Mouse (Mus musculus) cortical plate, adult 2 months (tissue): Measurements from ENCODE around the gene Nek4. TPM values are rescaled to one million over a fixed set of nuclear protein-coding genes. Genes with fewer than 3 reads are reported as not detected.

Experiments used
- H3K27ac ChIP-seq: fragments of 200-500 bp; 2 replicates; pipeline ENCODE4 v1.5.1; 2012; ENCODE audit warnings: low read length, control low read depth, inconsistent platforms; ENCODE audit not compliant: insufficient read depth
- H3K4me1 ChIP-seq: fragments of 200-500 bp; 2 replicates; pipeline ENCODE4 v1.6.1; 2011; ENCODE audit warnings: low read length; ENCODE audit not compliant: control insufficient read depth, insufficient read depth
- H3K4me3 ChIP-seq: fragments of 200-500 bp; 2 replicates; pipeline ENCODE4 v1.5.1; 2011; ENCODE audit warnings: mild to moderate bottlenecking, low read length, control low read depth; ENCODE audit not compliant: insufficient read depth
- CTCF ChIP-seq: fragments of 200-500 bp; IDR thresholded peaks from 2 replicates; pipeline ENCODE4 v1.5.1; 2011; ENCODE audit warnings: mild to moderate bottlenecking, control low read depth, low read length; ENCODE audit not compliant: insufficient read depth; ENCODE audit errors: extremely low read depth
- POLR2A ChIP-seq: fragments of 200-500 bp; IDR thresholded peaks from 2 replicates; pipeline ENCODE4 v1.6.1; 2011; ENCODE audit warnings: mild to moderate bottlenecking, low read length, control low read depth; ENCODE audit not compliant: insufficient read depth; ENCODE audit errors: extremely low read depth
- polyA plus RNA-seq: library from polyadenylated mRNA; depleted of rRNA; stranded (reverse); fragments of >200 nt; gene quantifications from 2 replicates; pipeline ENCODE4 v1.2.3, GENCODE M21; 2012

The Nek4 gene
- polyA plus RNA-seq, 1 experiment, result 14.2 TPM

- Histone ChIP-seq H3K27ac (no peak overlapping the region), H3K4me1 (peaks cover 2% of the 10 kb centered on the region), H3K4me3 (no peak overlapping the region)
- TF ChIP-seq POLR2A (no peak), CTCF (no peak)
Observed at GRCm38 (mm10) chr14:30922053-30922670, 29.0 kb upstream of the Nek4 start.

GRCm38 (mm10) chr14:30923375-30924105 lies 27.6 kb upstream of the Nek4 start, which contains the start of gene Itih3:
Itih3 (minus strand) TSS chr14:30923760.
- H3K4me1 ChIP-seq, result peaks cover 2% of the 10 kb centered on the region

GRCm38 (mm10) chr14:30925492-30925891 lies 25.7 kb upstream of the Nek4 start:
- Histone ChIP-seq H3K4me1 (peaks cover 2% of the 10 kb centered on the region), H3K4me3 (no peak overlapping the region), H3K27ac (no peak overlapping the region)
- TF ChIP-seq POLR2A (no peak), CTCF (no peak)

More at GRCm38 (mm10) chr14:30923375-30924105, 27.6 kb upstream of the Nek4 start, which contains the start of gene Itih3:
- Histone ChIP-seq H3K27ac (peak within 1 kb of the TSS; percentile 42), H3K4me3 (no peak within 1 kb of the TSS)
- no peak for TF ChIP-seq CTCF
- TF ChIP-seq POLR2A, result no peak

- Histone ChIP-seq H3K27ac (no peak overlapping the region), H3K4me3 (no peak overlapping the region), H3K4me1 (no peaks in the 10 kb centered on the region)
- TF ChIP-seq CTCF, result no peak
- no peak for TF ChIP-seq POLR2A
Observed at GRCm38 (mm10) chr14:30930386-30930785, 20.8 kb upstream of the Nek4 start.

- H3K4me3 ChIP-seq, result no peak overlapping the region
- H3K27ac ChIP-seq, result no peak overlapping the region
- TF ChIP-seq CTCF (no peak), POLR2A (no peak)
- no peaks in the 10 kb centered on the region for H3K4me1 ChIP-seq
Observed at GRCm38 (mm10) chr14:30933351-30933750, 17.8 kb upstream of the Nek4 start.

GRCm38 (mm10) chr14:30942254-30942653 lies 8.9 kb upstream of the Nek4 start:
- no peak for TF ChIP-seq CTCF
- no peak for TF ChIP-seq POLR2A
- Histone ChIP-seq H3K4me3 (no peak overlapping the region), H3K4me1 (no peaks in the 10 kb centered on the region), H3K27ac (no peak overlapping the region)

- no peak within 1 kb of the TSS for H3K4me3 ChIP-seq
- TF ChIP-seq CTCF (no peak), POLR2A (no peak)
- no peak within 1 kb of the TSS; the same call in 1 of the 2 replicates for H3K27ac ChIP-seq
- H3K4me1 ChIP-seq, result no peaks in the 10 kb centered on the region
Observed at GRCm38 (mm10) chr14:30943038-30943437, 8.1 kb upstream of the Nek4 start, which contains the start of gene Itih1. Itih1 (minus strand) TSS chr14:30943289.

- no peak for TF ChIP-seq POLR2A
- TF ChIP-seq CTCF, result peak; percentile 68
- Histone ChIP-seq H3K27ac (no peak overlapping the region; the same call in 1 of the 2 replicates), H3K4me3 (no peak overlapping the region), H3K4me1 (no peaks in the 10 kb centered on the region)
Observed at GRCm38 (mm10) chr14:30943860-30944674, 7.1 kb upstream of the Nek4 start.

- no peaks in the 10 kb centered on the region for H3K4me1 ChIP-seq
- no peak overlapping the region for H3K27ac ChIP-seq
- TF ChIP-seq CTCF (no peak), POLR2A (no peak)
- no peak overlapping the region for H3K4me3 ChIP-seq
Observed at GRCm38 (mm10) chr14:30944745-30945144, 6.4 kb upstream of the Nek4 start.

- Histone ChIP-seq H3K4me3 (no peak overlapping the region), H3K27ac (no peak overlapping the region), H3K4me1 (no peaks in the 10 kb centered on the region)
- TF ChIP-seq POLR2A (no peak), CTCF (no peak)
Observed at GRCm38 (mm10) chr14:30949986-30950385, 1.2 kb upstream of the Nek4 start.
